In the genomic region with DNA sequence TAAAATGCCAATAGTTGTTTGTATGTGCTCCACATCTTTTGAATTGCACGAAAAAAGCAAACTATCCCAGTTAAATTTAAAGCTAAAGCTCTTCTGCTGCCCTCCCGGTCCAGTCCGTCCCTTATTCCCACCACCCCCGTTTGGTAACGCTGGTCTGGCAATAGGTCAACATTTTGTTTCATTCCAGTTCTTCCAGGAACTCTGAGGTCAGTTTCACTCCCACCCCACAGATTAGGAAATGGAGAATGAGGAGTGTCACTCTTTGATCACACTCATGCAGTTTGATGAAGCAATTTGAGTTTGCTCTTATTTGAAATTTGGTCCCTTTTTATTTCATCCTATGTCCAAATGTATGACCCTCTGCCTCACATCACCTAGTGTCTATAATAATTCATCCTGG, we compare ENCODE assay signal across 21 mouse cellular contexts. TPM values are rescaled to one million over a fixed set of nuclear protein-coding genes. Genes with fewer than 3 reads are reported as not detected.
DNase-seq lines count a peak whose midpoint lies in the region; ATAC-seq lines count a peak whose summit lies in the region.
"Had no signal": no experiment of that assay in that cellular context is flagged by ENCODE, and none has a peak within 500 bp of the region (broad histone marks: within the 10 kb centered on the region; RNA-seq: fewer than 3 reads in every experiment).

No protein-coding gene starts in this region.

- no peak for DNase-seq in lung, postnatal 4 days
- DNase-seq in midbrain, embryonic 11.5 days (ENCODE audit: low spot score, missing footprints) = peak; percentile 44
- DNase-seq in lung, postnatal 25 days (ENCODE audit: low spot score) = peak; percentile 14
- DNase-seq in left cerebral cortex, postnatal 10 days (ENCODE audit: extremely low spot score in 1 of 2, low spot score in 2 of 2) = no peak
- no peak for DNase-seq in kidney, postnatal 10 days
- DNase-seq: adrenal gland, adult 2 months; adrenal gland, postnatal 10 days; adrenal gland, postnatal 25 days; cerebellum, adult 11 months; cerebellum, adult 18-20 months; cerebellum, adult 8-10 months; cerebellum, adult 9-11 months; cerebellum, postnatal 14 days; cerebellum, postnatal 36 days had no signal

- H3K36me3 ChIP-seq in lung, embryonic 16.5 days (ENCODE audit: control insufficient read depth, insufficient read depth, low read length) = no peaks in the 10 kb centered on the region
- H3K36me3 ChIP-seq in midbrain, embryonic 11.5 days (ENCODE audit: control insufficient read depth, insufficient read depth, low read length) = no peaks in the 10 kb centered on the region
- no peaks in the 10 kb centered on the region for H3K36me3 ChIP-seq in midbrain, embryonic 13.5 days
- H3K36me3 ChIP-seq: embryonic facial prominence, embryonic 10.5 days; embryonic facial prominence, embryonic 12.5 days; forebrain, embryonic 15.5 days had no signal

- H3K9me3 ChIP-seq in lung, embryonic 16.5 days (ENCODE audit: control insufficient read depth, low read length) = no peaks in the 10 kb centered on the region
- no peaks in the 10 kb centered on the region for H3K9me3 ChIP-seq in midbrain, embryonic 11.5 days (ENCODE audit: control insufficient read depth, low read length)
- no peaks in the 10 kb centered on the region for H3K9me3 ChIP-seq in midbrain, embryonic 13.5 days
- H3K9me3 ChIP-seq: embryonic facial prominence, embryonic 10.5 days; embryonic facial prominence, embryonic 12.5 days; forebrain, embryonic 13.5 days; forebrain, embryonic 15.5 days had no signal

- no peak overlapping the region for H3K4me2 ChIP-seq in lung, embryonic 16.5 days (ENCODE audit: low read depth, low read length)
- H3K4me2 ChIP-seq in midbrain, embryonic 11.5 days = no peak overlapping the region
- no peak overlapping the region for H3K4me2 ChIP-seq in midbrain, embryonic 13.5 days (replicated peaks)
- H3K4me2 ChIP-seq: embryonic facial prominence, embryonic 12.5 days; forebrain, embryonic 13.5 days; forebrain, embryonic 15.5 days had no signal

- ATAC-seq in lung, embryonic 16.5 days (ENCODE audit: low read depth) = peak; percentile 73
- ATAC-seq in midbrain, embryonic 11.5 days (ENCODE audit: low FRiP score) = no peak
- ATAC-seq in midbrain, embryonic 13.5 days = no peak
- ATAC-seq: forebrain, embryonic 13.5 days; forebrain, embryonic 15.5 days had no signal

- intact Hi-C loops in left cerebral cortex, postnatal 10 days (cut with DNase I) = no loop called here

- H3K27me3 ChIP-seq in lung, embryonic 16.5 days (ENCODE audit: control insufficient read depth, insufficient read depth, low read depth, low read length) = no peaks in the 10 kb centered on the region
- H3K27me3 ChIP-seq in midbrain, embryonic 11.5 days (ENCODE audit: control insufficient read depth, insufficient read depth, low read length) = no peaks in the 10 kb centered on the region
- no peaks in the 10 kb centered on the region for H3K27me3 ChIP-seq in midbrain, embryonic 13.5 days
- H3K27me3 ChIP-seq: embryonic facial prominence, embryonic 12.5 days; forebrain, embryonic 13.5 days; forebrain, embryonic 15.5 days had no signal

- WGBS in lung, embryonic 16.5 days = 49% methylated on average over 5 of the region's 5 CpGs
- 85% methylated on average over 5 of the region's 5 CpGs for WGBS in midbrain, embryonic 11.5 days
- 90% methylated on average over 5 of the region's 5 CpGs for WGBS in midbrain, embryonic 13.5 days

- H3K27ac ChIP-seq in lung, embryonic 16.5 days (ENCODE audit: low read length) = peak overlapping the region; percentile 75
- no peak overlapping the region for H3K27ac ChIP-seq in midbrain, embryonic 11.5 days (ENCODE audit: low read depth, low read length)
- H3K27ac ChIP-seq in midbrain, embryonic 13.5 days = no peak overlapping the region
- H3K27ac ChIP-seq: embryonic facial prominence, embryonic 10.5 days; embryonic facial prominence, embryonic 12.5 days; forebrain, embryonic 13.5 days; forebrain, embryonic 15.5 days had no signal

- no peak overlapping the region for H3K4me3 ChIP-seq in lung, embryonic 16.5 days (ENCODE audit: low read length)
- H3K4me3 ChIP-seq in midbrain, embryonic 11.5 days (ENCODE audit: low read depth, low read length) = no peak overlapping the region
- H3K4me3 ChIP-seq in midbrain, embryonic 13.5 days (replicated peaks) = no peak overlapping the region
- H3K4me3 ChIP-seq: embryonic facial prominence, embryonic 10.5 days; embryonic facial prominence, embryonic 12.5 days; forebrain, embryonic 13.5 days; forebrain, embryonic 15.5 days had no signal

- peaks cover 8% of the 10 kb centered on the region; the same call in 1 of the 2 replicates for H3K4me1 ChIP-seq in lung, embryonic 16.5 days (replicated peaks; ENCODE audit: control insufficient read depth, insufficient read depth, low read length)
- no peaks in the 10 kb centered on the region for H3K4me1 ChIP-seq in midbrain, embryonic 11.5 days (ENCODE audit: control insufficient read depth, insufficient read depth, low read length)
- no peaks in the 10 kb centered on the region for H3K4me1 ChIP-seq in midbrain, embryonic 13.5 days (replicated peaks)
- H3K4me1 ChIP-seq: embryonic facial prominence, embryonic 10.5 days; embryonic facial prominence, embryonic 12.5 days; forebrain, embryonic 13.5 days; forebrain, embryonic 15.5 days had no signal

- no peak overlapping the region for H3K9ac ChIP-seq in lung, embryonic 16.5 days (ENCODE audit: low read length)
- H3K9ac ChIP-seq in midbrain, embryonic 11.5 days (ENCODE audit: low read length) = no peak overlapping the region
- no peak overlapping the region for H3K9ac ChIP-seq in midbrain, embryonic 13.5 days (replicated peaks)
- H3K9ac ChIP-seq: embryonic facial prominence, embryonic 12.5 days; forebrain, embryonic 13.5 days; forebrain, embryonic 15.5 days had no signal

RNA-seq across cellular contexts. Expression of a gene that starts 58.7 kb away (rescaled TPM):
- polyA plus RNA-seq in lung, embryonic 16.5 days (2015; fragmentation: Nextera tagmentation; extraction: Ambion mirVana) = 43.9 and 44.3 TPM in 2 replicates
- 19.1 and 19.6 TPM in 2 replicates for polyA plus RNA-seq in midbrain, embryonic 11.5 days (2014; fragmentation: Nextera tagmentation; extraction: Ambion mirVana)
- 36.5 and 40.0 TPM in 2 replicates for polyA plus RNA-seq in midbrain, embryonic 13.5 days (2015; fragmentation: Nextera tagmentation; extraction: Ambion mirVana)
- total RNA-seq in left cerebral cortex, postnatal 10 days (2021) = 10 to 100 TPM; 45.7 to 47.2 TPM
- polyA plus RNA-seq: C2C12 had no signal

Comparison
In these comparisons a context has a peak if more than half of its experiments do, and no peak if none do; other contexts are left out.
1. DNase-seq: peak in midbrain, embryonic 11.5 days (single experiment) and lung, postnatal 25 days (single experiment); none in lung, postnatal 4 days (0 of 2), left cerebral cortex, postnatal 10 days (0 of 2) and kidney, postnatal 10 days (single experiment).